Mouse (Mus musculus) spleen, adult 2 months (tissue): ENCODE data around the gene Ldhal6b.

Source experiments
- CTCF ChIP-seq: fragments of 200-500 bp; IDR thresholded peaks from 2 replicates; pipeline ENCODE4 v1.5.1; 2011; ENCODE audit warnings: mild to moderate bottlenecking, inconsistent platforms; ENCODE audit not compliant: insufficient read depth, insufficient read length, insufficient replicate concordance; ENCODE audit errors: extremely low read depth
- POLR2A ChIP-seq: fragments of 200-500 bp; IDR thresholded peaks from 2 replicates; pipeline ENCODE4 v1.6.1; 2011; ENCODE audit warnings: low read depth, low read length, inconsistent platforms

- TF ChIP-seq POLR2A (no peak), CTCF (no peak)
Observed at GRCm38 (mm10) chr17:5413350-5413749, 5.2 kb downstream of the Ldhal6b start.
